Mouse (Mus musculus) G1E (cell line): ENCODE data around the gene Atoh8.

Experiments
- CTCF ChIP-seq: IDR thresholded peaks from 2 replicates; pipeline ENCODE4 v1.5.1; 2012; ENCODE audit warnings: low read depth, low read length, inconsistent platforms, mixed read lengths
- POLR2AphosphoS5 ChIP-seq: IDR thresholded peaks from 2 replicates; pipeline ENCODE4 v1.6.1; 2012; ENCODE audit warnings: low read depth, low read length, inconsistent platforms; ENCODE audit not compliant: insufficient replicate concordance
- TAL1 ChIP-seq: conservative IDR thresholded peaks from 2 replicates; pipeline ENCODE4 v1.6.1; 2012; ENCODE audit warnings: low read depth, low read length, inconsistent platforms, mixed read lengths

- no peak for TF ChIP-seq CTCF
- no peak for TF ChIP-seq TAL1
- no peak for TF ChIP-seq POLR2AphosphoS5
Measured at GRCm38 (mm10) chr6:72263679-72264265, 28.4 kb upstream of the Atoh8 start.
